Mouse (Mus musculus): ENCODE measurements around the gene Lonrf3.

DNA sequence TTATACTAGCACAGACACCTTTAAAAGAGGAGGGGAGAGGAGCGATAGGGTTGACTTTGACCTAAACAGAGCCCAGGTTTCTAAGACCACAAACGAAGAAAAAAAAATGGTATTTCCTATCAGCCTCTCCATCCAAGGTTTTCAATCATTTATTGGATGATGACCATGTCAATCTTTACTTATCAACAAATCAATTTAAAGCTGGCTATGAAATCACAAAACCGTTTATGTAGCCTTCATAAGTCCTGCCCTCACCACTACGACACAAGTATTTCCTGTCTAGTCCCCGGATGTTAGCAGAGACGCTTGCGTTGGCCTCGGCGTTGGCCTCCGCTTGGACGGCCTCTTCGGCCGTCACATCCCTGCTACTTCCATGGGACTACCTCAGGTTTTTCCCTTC is 72.8 kb downstream of the Lonrf3 start, which contains the start of gene Gm6268:
- TF ChIP-seq CTCF (IDR thresholded peaks at IDR 0.05) (no peak), EP300 (IDR thresholded peaks at IDR 0.05) (no peak)

All from lung, postnatal 0 days (tissue).